Mouse (Mus musculus) gastrocnemius, postnatal 14 days (tissue): ENCODE measurements around the gene Bmper. TPM values are rescaled to one million over a fixed set of nuclear protein-coding genes. Genes with fewer than 3 reads are reported as not detected.
A peak's percentile ranks its signal among the peaks of the same experiment; 100 is the strongest.

Source experiments
- DNase-seq: peaks from one replicate; pipeline ENCODE4 v3.0.0; 2021; ENCODE audit warnings: mixed read lengths
- intact Hi-C: fragments of 180-260 bp; cut with DNase I; formaldehyde crosslinking; loops from one replicate; pipeline ENCODE4 v1.15.1; 2025; ENCODE audit warnings: low total_unique reads
- total RNA-seq, 2 experiments: library from RNA; stranded (reverse); gene quantifications; 2 replicates each; pipeline ENCODE4 v1.2.3; 2021

The Bmper gene
- total RNA-seq, 2 experiments from 2014 or later = 5.7 to 7.6 TPM

DNA sequence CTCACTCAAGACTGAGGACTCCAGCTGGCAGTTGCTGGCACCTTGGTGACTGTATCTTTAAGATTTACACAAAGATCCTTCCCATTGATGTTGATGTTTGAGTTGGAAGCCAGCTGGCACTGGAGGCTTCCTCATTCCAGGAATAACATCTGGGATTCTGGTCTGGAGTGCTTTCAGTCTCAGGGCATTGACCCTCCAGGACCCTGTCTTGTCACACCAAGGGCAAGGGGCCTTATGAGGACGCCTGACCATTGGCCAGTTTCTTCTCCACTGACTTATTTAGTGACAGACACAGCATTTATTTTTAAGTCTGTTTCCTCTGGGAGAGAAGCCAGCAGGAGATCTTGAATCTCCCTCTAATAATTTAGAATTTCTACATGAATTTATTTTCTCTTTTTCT, 247.0 kb downstream of the Bmper start:
- DNase-seq = peak; percentile 26
- intact Hi-C loops = no loop called here

DNA sequence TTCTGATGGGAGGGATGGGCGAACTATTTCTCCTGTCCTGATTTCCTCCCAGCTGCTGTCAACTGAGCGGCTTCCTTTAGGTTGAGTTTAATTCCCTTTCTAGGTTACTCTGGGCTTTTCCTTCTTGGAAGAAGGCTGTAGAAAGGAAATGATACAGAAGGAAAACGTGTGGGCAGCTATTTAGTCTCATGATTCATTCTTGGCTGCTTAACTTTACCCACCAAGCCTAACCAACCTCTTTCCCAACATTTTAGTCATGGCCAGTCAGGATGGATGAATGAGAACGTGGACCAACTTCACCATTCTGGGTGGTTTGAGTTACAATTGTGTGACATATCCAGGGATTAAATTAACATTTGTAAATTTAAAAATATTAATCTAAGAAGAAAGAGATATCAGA, 263.0 kb downstream of the Bmper start:
- intact Hi-C loops = no loop called here
- no peak for DNase-seq

DNA sequence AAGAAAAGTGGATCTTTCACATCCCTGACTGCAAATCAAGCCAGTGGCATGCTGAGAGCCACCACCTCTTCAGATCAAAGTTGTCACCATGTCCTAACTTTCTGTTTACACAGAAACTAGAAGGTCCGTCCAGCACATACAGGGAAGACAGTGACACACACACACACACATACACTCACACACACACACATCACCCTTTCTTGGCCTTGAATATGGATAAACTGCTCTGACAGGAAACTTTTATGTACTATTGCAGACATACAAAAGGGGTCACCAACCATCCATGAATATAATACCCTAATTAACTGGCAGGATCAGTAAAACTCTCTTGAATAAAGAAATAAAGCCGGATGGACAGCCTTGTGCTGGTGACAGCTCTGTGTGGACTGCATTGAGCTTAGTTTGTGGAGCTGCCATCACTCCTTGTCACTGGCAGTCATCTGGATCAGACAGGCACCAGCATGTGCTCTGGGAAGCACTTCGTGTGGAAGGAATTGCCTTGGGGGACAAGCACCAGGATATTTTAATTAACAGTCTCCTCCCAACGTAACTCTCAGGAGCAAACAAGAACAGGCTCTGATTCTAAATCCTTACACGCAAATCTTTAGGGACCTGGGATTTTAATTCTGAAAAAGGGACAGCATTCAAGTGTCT, 264.0 kb downstream of the Bmper start:
- intact Hi-C loops = no loop called here
- no peak for DNase-seq

DNA sequence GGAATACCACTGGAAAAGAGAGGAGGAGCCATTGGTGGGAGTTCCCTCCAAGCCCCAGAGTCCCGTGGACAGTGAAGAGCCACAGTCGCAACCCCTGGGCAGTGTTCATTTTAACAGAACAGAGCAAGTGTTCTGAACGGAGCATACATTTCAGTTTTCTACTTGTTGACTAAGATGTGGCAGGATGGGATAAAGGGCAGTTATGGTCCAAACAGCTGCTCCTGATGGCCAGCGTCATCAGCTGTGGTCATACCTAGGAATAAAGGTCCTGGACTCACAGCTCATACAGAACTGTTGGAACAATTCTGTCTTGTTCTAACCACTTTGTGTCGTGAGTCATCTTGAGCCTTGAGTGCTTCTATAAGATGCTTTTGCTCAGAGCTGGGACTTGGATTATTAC, 265.4 kb downstream of the Bmper start:
- no peak for DNase-seq
- intact Hi-C loops = no loop called here

DNA sequence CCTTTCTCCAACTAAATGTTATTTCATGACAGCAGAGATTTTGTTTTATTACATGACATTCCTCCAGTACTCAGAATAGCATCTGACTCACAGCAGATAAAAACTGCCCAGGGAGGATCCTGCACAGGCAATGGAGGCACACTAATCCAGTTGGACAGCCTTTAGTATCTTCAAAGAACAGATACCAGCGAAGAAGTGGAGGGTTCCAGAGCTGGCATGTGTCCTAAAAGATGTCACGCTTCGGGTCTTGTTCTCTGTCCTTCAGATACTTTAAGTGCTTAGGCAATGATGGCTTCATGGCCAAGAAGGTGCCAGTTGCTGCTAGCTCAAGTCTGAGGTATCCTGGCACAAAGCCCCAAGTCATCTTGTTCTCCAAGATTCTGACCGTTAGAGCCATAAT, 272.5 kb downstream of the Bmper start:
- no peak for DNase-seq
- intact Hi-C loops = no loop called here

DNA sequence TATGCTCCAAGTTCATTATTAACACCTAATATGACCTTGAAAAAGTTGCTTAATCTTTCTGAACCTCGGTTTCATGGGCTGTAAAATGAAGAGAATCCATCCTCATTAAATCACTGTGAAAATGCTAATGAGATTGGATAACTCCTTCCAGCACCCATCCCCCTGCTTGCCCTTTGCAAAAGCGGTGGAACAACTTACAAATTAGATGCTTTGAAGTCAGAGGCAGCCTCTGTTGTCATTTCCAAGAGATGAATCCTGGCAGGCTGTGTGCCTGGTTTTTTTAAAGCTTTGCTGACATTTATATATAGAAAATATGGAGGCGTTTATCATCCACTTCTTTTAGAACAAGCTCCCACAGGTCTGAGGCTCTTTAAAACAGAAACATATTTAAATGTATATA, 274.8 kb downstream of the Bmper start:
- no peak for DNase-seq
- intact Hi-C loops = no loop called here

DNA sequence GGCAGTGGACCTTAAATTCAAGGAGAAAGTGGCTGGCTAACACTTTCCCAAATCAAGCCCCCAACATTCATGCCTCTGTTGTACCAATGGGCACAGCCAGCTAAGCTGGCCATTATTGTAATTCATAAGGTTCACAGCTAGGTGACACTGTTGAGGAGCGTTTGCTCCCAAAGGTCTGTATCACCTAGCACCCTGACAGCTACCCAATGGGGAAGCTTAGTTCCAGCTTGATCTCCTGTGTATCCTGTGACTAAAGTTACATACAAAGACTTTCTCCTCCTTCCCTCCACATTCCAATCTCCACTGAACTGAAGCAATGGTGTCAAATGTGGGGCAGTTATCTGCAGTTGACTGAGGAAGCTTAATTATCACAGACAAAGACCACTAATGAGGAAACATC, 311.0 kb downstream of the Bmper start:
- intact Hi-C loops = no loop called here
- DNase-seq = no peak
